Mouse (Mus musculus): ENCODE data around the gene Jade3. TPM values are rescaled to one million over a fixed set of nuclear protein-coding genes. Genes with fewer than 3 reads are reported as not detected.

Jade3 gene
- polyA plus RNA-seq, 1 experiment: 10.3 TPM

DNA sequence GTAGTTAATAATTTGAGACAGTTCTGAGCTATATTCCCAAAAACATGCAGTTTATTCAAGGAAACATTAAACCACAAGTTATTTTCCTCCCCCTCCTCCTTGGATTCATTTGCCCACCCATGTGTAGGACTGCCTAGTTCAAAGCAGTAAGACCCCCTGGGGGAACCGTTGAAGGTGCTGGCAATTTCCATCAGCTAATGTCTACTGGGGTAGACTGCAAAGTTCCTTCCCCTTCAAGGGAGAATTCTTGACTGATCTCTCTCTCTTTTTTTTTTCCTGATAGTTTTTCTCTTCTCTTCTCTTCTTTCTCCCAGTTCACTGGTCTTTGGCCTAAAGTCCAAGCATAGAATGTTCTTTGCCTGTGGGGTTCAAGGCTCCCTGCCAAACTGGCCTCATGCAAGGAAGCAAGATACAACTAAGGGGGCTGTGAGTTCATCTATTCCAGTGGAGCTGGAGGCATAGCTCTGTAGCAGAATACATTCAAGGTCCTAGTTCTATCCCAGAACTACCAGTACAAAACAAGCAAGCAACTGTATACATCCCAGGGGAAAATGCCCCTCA lies 123.5 kb downstream of the Jade3 start:
- TF ChIP-seq CTCF (IDR thresholded peaks at IDR 0.05; ENCODE audit: borderline replicate concordance, extremely low read depth, insufficient read depth, insufficient read length): no peak
- TF ChIP-seq POLR2A (IDR thresholded peaks at IDR 0.05; ENCODE audit: borderline replicate concordance, extremely low read depth, insufficient read depth, insufficient read length, poor library complexity, severe bottlenecking): no peak
- no peak for DNase-seq (ENCODE audit: low read depth)

DNA sequence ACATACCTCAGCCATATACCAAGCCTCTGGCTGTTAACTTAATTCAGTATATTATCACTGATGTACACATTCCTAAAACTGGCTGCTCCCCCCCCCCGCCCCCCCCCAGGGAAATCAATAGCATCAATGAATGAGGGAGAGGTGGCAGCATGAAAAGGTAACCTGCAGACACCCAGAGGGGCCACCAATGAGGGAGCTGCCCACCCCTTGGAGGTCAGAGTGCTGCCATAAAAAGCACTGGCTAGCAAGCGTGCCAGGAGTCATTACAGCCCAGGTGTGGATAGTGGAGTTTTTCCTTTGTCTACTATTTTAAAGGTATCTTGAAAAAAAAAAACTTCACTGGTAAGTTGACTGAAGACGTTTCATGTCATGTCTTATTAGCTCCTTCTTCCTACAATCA lies 124.0 kb downstream of the Jade3 start, which contains the start of gene Rgn:
TSS of gene Rgn (plus strand) at position 256 of the 400 bp plus-strand sequence.
- TF ChIP-seq POLR2A (IDR thresholded peaks at IDR 0.05; ENCODE audit: borderline replicate concordance, extremely low read depth, insufficient read depth, insufficient read length, poor library complexity, severe bottlenecking) (no peak), CTCF (IDR thresholded peaks at IDR 0.05; ENCODE audit: borderline replicate concordance, extremely low read depth, insufficient read depth, insufficient read length) (no peak)
- no peak for DNase-seq (ENCODE audit: low read depth)

DNA sequence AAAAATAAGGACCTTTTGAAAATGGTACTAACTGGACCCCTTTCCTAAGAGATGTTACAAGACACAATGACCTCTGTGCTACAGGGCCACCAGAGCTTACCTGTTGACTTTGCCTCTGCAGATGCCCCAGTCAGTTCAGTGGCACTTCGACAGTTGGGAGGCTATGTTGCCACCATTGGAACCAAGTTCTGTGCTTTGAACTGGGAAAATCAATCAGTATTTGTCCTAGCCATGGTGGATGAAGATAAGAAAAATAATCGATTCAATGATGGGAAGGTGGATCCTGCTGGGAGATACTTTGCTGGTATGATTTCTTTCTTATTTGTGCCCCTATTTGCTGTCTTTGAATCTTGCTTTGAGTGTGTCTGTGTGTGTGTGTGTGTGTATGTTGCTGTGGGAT lies 126.7 kb downstream of the Jade3 start:
- TF ChIP-seq CTCF (IDR thresholded peaks at IDR 0.05; ENCODE audit: borderline replicate concordance, extremely low read depth, insufficient read depth, insufficient read length): no peak
- TF ChIP-seq POLR2A (IDR thresholded peaks at IDR 0.05; ENCODE audit: borderline replicate concordance, extremely low read depth, insufficient read depth, insufficient read length, poor library complexity, severe bottlenecking): no peak
- DNase-seq (ENCODE audit: low read depth): no peak

DNA sequence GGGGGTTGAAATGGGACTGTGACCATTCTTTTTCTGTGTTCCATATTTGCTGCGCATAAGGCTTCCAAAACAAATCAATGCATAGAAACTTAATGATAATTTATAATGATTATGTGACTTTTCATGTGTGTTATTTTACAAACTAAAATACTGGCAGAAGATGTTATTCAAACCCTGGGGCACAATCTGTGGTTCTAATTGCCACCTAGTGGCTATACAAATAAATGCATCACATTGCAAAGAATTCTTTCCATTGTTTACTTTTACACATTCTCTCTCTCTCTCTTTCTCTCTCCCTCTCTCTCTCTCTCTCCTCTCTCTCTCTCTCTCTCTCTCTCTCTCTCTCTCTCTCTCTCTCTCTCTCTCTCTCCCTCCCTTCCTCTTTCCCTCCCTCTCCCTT lies 136.4 kb downstream of the Jade3 start:
- TF ChIP-seq POLR2A (IDR thresholded peaks at IDR 0.05; ENCODE audit: borderline replicate concordance, extremely low read depth, insufficient read depth, insufficient read length, poor library complexity, severe bottlenecking) (no peak), CTCF (IDR thresholded peaks at IDR 0.05; ENCODE audit: borderline replicate concordance, extremely low read depth, insufficient read depth, insufficient read length) (no peak)
- DNase-seq (ENCODE audit: low read depth): peak; percentile 17

DNA sequence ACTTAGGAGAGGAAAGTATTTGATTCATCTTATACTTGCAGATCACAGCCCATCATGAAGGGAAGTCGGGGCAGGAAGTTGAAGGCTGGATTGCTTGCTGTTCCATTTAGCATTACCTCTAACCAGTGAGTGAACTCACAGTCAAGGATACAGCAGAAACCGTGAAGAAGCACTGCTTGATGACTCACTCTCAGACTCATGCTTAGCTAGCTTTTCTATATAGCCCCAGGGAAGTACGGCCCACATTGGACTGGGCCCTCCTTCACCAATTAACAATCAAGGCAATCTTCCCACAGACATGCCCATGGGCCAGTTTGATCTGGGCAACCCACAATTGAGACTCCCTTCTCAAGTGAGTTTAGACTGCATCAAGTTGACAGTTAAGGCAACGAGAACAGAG lies 138.5 kb downstream of the Jade3 start:
- no peak for DNase-seq (ENCODE audit: low read depth)
- no peak for TF ChIP-seq POLR2A (IDR thresholded peaks at IDR 0.05; ENCODE audit: borderline replicate concordance, extremely low read depth, insufficient read depth, insufficient read length, poor library complexity, severe bottlenecking)
- no peak for TF ChIP-seq CTCF (IDR thresholded peaks at IDR 0.05; ENCODE audit: borderline replicate concordance, extremely low read depth, insufficient read depth, insufficient read length)

Other genes with a start within 250 kb of the Jade3 start
- gene Slc9a7, start 133.9 kb upstream of the Jade3 start, polyA plus RNA-seq (2012; rRNA removed): 6.6 and 11.8 TPM in 2 replicates
- 9.4 and 10.8 TPM in 2 replicates for gene Rp2, start 61.2 kb upstream of the Jade3 start, polyA plus RNA-seq (2012; rRNA removed)
- 0.22 and 0.24 TPM in 2 replicates for gene Rgn, start 124.1 kb downstream of the Jade3 start, polyA plus RNA-seq (2012; rRNA removed)
- 83.1 and 91.0 TPM in 2 replicates for gene Rbm10, start 191.8 kb downstream of the Jade3 start, polyA plus RNA-seq (2012; rRNA removed)
- gene Ndufb11, start 191.9 kb downstream of the Jade3 start, polyA plus RNA-seq (2012; rRNA removed): 131 and 148 TPM in 2 replicates
- 580 and 611 TPM in 2 replicates for gene Uba1, start 232.6 kb downstream of the Jade3 start, polyA plus RNA-seq (2012; rRNA removed)

Data from brain, embryonic 14.5 days (tissue).